Mouse (Mus musculus): ENCODE data around the gene Gimap7.

Gimap7 gene

DNA sequence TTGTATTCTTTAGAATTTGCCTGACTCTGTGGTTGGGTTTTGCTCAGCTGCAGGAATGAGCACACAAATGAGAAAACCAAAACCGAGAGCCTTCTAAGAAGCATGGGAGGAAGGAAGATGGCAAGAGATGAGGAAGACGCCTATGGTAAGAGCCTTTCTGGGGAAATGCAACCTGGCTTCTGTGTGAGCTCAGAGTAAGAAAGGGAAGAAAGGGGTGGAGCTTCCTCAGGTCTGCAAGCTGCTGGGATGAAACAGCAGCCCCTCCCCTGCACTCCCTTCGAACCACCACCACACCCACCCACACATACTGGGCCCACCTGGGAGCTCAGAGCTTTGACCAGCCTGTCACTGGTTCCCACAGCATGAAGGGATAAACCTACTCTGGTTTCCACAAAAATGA lies 22.9 kb downstream of the Gimap7 start:
- DNase-seq (ENCODE audit: low read depth, low spot score), result no peak

DNA sequence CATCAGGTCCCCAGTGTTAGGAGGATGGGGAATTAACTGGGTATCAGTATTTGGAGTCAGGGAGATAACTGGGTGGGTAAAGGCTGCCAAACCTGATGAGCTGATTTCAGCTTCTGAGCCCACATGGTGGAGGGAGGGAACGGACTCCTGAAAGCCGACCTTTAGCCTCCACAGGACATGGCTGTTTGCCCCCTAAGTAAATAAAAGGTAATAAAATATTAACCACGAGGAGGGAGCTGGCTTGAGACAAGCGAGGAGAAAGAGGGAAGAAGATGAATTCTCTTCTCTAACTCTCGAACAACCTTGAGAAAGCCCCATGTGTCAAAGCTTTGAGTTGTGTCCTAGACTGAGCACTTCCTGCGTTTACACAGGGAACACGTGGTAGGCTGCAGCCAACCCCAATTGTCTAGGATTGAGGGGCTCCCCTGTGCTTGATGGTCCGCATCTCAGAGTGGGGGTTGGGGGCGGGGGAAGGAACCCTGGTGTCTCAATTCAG lies 23.3 kb downstream of the Gimap7 start:
- no peak for DNase-seq (ENCODE audit: low read depth, low spot score)

DNA sequence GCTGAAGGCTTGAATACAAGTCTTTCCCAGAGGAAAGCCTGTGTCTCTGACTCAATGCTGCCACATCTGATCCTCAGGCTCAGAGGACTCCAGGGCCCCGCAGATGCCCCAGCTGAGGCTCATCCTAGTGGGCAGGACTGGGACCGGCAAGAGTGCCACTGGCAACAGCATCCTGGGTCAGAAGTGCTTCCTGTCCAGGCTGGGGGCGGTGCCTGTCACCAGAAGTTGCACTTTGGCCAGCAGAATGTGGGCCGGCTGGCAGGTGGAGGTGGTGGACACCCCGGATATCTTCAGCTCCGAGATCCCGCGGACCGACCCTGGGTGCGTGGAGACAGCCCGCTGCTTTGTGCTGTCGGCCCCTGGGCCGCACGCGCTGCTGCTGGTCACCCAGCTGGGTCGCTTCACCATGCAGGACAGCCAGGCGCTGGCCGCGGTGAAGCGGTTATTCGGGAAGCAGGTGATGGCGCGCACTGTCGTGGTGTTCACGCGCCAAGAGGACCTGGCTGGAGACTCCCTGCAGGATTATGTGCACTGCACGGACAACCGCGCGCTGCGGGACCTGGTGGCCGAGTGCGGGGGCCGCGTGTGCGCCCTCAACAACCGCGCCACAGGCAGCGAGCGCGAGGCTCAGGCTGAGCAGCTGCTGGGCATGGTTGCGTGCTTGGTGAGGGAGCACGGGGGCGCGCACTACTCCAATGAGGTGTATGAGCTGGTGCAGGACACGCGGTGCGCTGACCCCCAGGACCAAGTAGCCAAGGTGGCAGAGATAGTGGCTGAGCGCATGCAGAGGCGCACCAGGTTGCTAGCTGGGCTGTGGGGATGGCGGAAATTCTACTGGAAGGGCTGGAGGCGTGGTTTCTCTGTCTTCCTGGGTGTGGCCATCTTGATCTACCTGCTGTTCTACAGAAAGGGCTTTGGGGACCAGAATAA lies 24.3 kb downstream of the Gimap7 start:
- no peak for DNase-seq (ENCODE audit: low read depth, low spot score)

DNA sequence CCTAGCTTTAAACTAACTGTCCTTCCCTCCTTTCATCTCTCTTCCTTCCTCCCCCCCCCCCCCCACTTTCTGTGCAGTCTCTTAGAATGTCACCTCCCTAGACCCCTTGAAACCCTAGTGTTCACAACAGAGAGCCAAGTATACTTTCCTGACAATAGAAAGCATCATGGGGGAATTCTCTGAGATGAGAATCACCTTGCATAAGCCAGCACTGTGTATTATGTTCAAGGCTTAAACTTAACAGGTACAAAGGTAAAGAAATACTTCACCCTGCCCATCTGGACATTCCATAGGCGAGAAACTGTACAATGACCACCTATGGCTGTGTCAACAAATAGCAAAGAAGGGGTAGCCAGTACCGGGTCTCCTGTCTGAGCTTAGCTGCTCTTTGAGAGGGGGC lies 27.1 kb downstream of the Gimap7 start:
- no peak for DNase-seq (ENCODE audit: low read depth, low spot score)

DNA sequence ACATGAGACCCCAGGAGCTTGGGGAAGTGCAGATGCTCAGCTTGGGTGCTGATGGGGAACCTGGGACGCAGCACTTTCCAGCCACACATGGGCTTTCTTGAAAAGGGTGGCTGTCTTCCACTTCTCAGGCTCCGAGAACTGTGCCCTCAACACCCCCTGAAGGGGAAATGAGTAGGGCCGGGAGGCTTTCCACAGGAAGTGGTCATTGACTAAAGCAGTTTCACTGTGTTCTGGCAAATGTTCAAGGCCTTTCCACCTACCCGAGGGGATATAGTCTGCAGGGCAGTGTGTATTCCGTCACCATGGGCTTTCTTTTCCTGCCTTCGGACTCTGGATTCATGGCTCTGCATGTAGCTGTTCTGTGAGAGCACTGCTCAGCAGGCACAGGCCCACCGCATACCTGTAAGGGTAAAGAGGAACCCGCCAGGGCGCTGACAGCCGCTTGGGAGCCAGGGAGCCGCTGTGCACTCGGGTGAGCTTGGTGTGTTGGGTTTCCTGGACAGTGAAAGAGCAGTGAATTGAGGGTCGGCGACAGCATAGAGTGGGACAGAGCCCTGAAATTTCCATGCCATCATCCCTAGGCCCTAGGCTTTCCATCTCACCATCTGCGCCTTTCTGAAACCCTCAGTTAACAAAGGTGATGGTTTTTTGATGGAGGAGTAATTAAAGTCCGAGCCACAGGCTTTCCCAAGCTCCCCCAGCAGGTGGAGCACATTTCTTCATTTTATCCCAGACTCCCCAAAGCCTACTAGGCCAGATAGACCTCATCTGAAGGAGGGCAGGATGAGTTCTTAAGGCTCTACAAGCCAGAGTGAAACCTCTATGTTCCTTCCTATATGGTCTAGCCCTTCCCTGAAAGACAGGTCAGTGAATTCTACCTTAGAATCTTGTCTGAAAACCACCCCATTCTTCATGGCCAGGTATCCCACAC lies 27.8 kb downstream of the Gimap7 start, which contains the start of gene Gimap5:
TSS of gene Gimap5 (plus strand) at position 239 of the 931 bp plus-strand sequence.
- DNase-seq (ENCODE audit: low read depth, low spot score), result no peak

DNA sequence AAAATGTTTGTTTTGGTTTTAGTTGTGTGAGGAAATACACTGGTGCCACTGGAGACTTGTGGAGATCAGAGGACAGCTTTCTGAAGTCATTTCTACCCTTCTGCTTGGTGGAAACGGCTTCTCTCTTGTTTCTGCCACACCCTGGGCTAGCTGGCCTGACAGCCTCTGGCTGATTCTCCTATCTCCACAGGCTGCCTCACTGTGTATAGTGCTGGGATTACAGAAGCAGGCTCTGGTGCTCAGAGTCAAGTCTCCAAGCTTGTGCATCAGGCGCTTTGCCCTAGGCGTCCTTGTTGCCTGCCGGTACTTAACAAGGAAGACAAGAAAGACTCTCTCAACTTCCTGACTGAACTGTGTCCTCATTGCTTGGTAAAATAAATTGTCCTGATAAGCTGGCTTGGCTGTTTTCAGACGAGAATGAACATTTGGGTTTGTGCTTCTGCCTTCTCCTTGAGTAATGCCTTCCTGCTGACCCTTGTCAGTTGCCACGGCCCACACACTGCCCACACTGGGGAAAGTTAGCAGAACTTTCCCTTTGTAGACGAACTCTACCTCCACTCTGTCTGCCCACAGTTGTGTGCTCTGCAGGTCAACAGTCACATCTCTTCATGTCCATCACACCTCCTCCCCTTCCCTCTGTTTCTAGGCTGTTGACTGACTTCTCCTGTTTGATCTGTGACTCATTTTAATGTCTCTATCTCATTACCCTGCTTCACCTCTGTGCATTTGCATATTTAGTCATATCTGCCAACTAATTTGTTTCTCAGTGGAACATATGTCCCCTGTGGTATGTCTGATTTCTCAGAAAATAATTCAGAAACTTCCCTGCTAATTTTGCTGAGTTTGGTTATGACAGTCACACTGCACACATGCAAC lies 28.9 kb downstream of the Gimap7 start:
- no peak for DNase-seq (ENCODE audit: low read depth, low spot score)

DNA sequence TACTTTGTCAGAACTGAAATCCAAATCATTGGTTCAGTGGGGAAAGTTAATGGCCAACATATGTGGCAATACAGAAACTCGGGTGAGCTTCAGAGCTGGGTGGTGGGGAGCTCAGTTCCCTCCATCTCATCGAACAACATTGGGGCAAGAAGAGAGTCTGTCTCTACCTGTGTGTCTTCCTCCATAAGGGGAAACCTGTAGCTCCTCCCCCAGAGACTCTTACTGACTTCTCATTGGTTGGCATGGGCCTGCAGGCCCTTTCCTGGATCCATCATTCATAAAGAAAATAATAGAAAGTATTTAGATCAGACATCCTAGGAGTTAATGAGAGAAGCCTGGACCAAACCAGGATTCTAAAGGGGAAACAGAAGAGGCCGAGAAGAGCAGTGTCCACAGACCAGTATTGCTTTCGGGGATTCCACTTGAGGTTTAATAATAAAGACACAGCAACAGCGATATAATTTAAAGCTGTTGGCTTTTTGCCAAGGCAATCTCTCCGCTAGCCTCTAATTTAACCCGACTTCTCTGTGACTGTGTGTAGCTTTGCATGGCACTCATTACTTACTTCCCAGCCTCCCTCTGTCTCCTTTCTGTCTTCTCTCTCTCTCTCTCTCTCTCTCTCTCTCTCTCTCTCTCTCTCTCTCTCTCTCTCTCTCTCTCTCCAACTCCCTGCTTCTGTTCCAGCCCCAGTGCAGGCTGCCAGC lies 45.3 kb downstream of the Gimap7 start:
- DNase-seq (ENCODE audit: low read depth, low spot score), result no peak

DNA sequence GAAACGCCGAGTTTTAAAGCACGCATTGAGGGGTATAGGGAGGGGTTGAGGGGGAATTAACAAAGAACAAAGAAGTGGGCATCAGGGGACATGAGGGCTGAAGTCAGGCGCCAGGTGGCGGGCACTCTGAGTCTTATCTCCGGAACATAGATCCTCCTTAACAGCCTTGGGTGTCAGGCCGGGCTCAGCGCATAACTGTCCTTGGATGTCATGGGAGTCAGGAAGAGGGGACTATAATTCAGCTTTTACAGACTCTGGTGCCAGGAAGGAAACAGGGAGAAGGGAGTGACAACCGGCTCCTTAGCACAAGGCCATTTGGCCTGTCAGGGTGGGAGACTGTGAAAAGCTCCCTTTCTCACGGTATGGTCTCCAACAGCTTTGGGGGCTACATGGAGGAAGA lies 46.1 kb downstream of the Gimap7 start:
- DNase-seq (ENCODE audit: low read depth, low spot score), result no peak

DNA sequence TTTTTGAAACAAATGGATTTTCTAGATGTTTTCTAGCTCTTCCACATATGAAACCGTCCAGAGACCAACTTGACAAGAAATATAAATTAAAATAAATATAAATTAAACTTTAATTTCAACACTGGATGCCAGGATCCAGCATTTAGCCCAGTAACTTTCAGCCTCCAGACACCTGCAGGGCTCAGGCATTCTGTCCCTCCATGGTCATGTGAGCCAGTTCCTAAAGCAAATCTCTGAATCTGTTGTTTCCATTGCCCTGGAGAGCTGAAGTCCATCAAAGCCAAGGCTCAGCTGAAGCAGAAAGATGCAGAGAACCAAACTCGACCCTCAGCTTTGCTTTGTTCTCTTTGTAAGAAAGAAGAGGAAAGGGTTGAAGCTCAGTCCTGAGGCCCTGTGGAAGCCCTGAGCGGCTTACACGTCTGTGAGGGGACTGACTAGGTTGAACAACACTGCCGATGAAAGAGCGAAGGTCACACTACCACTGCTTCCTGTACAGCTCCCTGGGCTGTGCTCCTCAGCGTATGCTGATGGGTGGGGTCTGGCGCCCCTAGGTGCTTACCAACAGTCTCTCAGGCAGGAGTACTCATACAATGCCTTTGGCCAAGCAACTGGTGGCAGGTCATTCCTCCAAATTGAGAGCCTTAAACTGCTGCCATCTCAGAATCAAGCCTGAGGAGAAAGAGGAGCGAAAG lies 49.9 kb downstream of the Gimap7 start:
- DNase-seq (ENCODE audit: low read depth, low spot score), result no peak

DNA sequence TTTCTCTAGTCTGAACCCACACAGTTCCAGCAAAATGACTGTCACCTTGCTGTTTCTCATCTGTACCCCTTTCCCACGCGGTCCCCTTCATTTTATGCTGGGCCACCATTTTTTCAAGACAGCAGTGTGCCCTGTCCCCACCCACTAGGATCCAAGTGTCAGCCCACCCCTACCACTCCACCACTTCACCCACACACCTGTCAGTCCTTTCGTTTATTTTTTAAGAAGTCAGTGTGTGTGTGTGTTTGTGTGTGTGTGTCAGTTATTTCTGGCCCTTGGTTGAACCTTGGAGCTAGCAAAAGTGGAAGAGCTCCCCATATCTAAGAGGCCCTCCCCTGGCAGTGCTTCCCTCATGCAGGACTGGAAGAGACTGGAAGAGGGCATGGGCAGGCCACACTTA lies 50.5 kb downstream of the Gimap7 start:
- DNase-seq (ENCODE audit: low read depth, low spot score), result no peak

DNA sequence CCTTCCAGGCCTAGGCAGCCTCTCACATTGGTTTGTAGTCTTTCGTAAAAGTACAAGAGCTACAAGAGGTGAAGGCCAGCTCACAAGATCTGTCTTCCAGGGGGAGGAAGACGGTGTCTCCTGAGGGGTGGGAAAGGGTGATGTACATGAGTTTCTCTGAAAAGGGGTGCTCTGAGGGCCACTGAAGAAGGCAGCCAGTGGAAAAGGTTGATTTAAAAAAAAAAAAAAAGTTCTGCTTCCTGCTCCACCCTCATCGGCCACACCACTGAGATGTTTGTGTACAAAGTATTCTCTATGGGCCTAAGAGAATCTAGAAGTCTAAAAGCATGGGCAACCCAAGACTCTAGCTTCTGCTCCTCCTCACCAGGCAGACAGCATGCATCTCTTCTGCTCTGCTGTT lies 52.3 kb downstream of the Gimap7 start, which contains the start of gene Gimap3:
TSS of gene Gimap3 (minus strand) at position 156 of the 400 bp plus-strand sequence.
- DNase-seq (ENCODE audit: low read depth, low spot score), result no peak

DNA sequence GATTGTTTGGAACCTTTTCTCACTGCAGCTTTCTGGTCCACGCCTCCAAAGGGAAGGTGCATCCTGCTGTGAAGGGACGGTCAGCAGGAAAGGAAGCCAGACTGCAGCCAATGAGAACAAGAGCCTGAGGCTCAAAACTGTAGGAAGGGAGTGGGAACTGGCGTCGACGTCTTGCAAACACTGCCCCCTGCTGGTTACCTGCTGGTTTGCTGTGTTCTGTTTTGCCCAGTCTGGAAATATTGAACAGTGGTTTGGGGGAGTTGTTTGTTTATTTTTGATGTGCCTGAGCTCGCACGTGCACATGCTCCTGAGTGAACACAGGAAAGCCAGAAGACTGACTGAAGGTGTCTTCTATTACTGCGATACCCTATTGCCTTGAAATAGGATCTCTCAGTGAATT lies 53.6 kb downstream of the Gimap7 start:
- peak; percentile 59 for DNase-seq (ENCODE audit: low read depth, low spot score)
